Comparison of ENCODE assay signal across 15 mouse cellular contexts in the genomic region with DNA sequence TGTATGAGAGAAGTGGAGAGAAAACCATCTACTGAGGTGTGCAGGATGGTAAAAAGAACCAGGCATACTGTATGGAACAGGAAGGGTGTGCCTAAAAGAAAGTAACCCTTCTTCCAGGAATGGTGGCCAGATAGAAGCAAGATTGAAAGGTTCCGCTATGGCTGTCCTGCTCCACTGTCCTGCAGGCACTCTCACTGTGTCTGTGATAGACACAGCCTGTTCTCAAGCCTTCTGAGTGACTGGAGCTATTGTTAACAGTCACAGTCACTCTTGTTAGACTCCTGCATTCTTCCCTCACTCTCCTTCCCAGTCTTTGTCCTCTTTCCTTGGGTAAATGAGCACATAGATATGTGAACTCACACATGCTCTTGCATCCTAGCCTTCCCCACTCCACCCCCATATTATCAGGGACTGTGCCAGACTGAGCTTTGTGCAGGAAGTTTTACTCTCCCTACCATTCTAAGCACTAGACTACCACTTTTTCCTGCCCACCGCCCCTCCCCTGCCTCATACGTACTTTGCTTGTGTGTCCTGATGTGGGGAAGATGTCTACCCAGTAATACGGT. TPM values are rescaled to one million over a fixed set of nuclear protein-coding genes. Genes with fewer than 3 reads are reported as not detected.
A peak's percentile ranks its signal among the peaks of the same experiment; 100 is the strongest.
DNase-seq lines count a peak whose midpoint lies in the region; ATAC-seq and TF ChIP-seq lines count a peak whose summit lies in the region.
"Had no signal": no experiment of that assay in that cellular context is flagged by ENCODE, and none has a peak within 500 bp of the region (broad histone marks: within the 10 kb centered on the region; RNA-seq: fewer than 3 reads in every experiment).

No protein-coding gene starts in this region.

- peak overlapping the region; percentile 83; the same call in 1 of the 2 replicates for H3K27ac ChIP-seq in left cerebral cortex, adult 2 months
- H3K27ac ChIP-seq in hindbrain, embryonic 11.5 days (ENCODE audit: low read depth, low read length) = peak overlapping the region; percentile 69
- H3K27ac ChIP-seq in midbrain, postnatal 0 days (ENCODE audit: low read depth, low read length) = no peak overlapping the region
- H3K27ac ChIP-seq: liver, embryonic 13.5 days had no signal

- ATAC-seq in hindbrain, embryonic 11.5 days (ENCODE audit: low FRiP score) = peak; percentile 87
- ATAC-seq in midbrain, postnatal 0 days (ENCODE audit: low FRiP score) = peak; percentile 16; the same call in 1 of the 2 replicates

- no peaks in the 10 kb centered on the region for H3K27me3 ChIP-seq in hindbrain, embryonic 11.5 days (ENCODE audit: control insufficient read depth, insufficient read depth, low read length)
- H3K27me3 ChIP-seq in midbrain, postnatal 0 days (ENCODE audit: insufficient read depth, low read length) = no peaks in the 10 kb centered on the region
- H3K27me3 ChIP-seq: liver, embryonic 13.5 days had no signal

- H3K9me3 ChIP-seq in hindbrain, embryonic 11.5 days (ENCODE audit: control insufficient read depth, low read length) = no peaks in the 10 kb centered on the region
- no peaks in the 10 kb centered on the region for H3K9me3 ChIP-seq in midbrain, postnatal 0 days (ENCODE audit: low read length)
- H3K9me3 ChIP-seq: liver, embryonic 13.5 days had no signal

- 0 out of 2 replicates have a peak overlapping the region, but pooled peaks have one; percentile 13 for H3K9ac ChIP-seq in hindbrain, embryonic 11.5 days (ENCODE audit: low read depth, low read length)
- H3K9ac ChIP-seq in midbrain, postnatal 0 days (replicated peaks; ENCODE audit: low read length, poor library complexity, severe bottlenecking) = no peak overlapping the region
- H3K9ac ChIP-seq: liver, embryonic 13.5 days had no signal

- H3K36me3 ChIP-seq in hindbrain, embryonic 11.5 days (ENCODE audit: control insufficient read depth, insufficient read depth, low read length) = no peaks in the 10 kb centered on the region
- H3K36me3 ChIP-seq in midbrain, postnatal 0 days (ENCODE audit: insufficient read depth, low read length) = no peaks in the 10 kb centered on the region
- H3K36me3 ChIP-seq: liver, embryonic 13.5 days had no signal

- no peak overlapping the region for H3K4me3 ChIP-seq in left cerebral cortex, adult 2 months
- H3K4me3 ChIP-seq in hindbrain, embryonic 11.5 days (ENCODE audit: low read depth, low read length) = no peak overlapping the region
- H3K4me3 ChIP-seq in midbrain, postnatal 0 days (ENCODE audit: low read depth, low read length) = no peak overlapping the region
- H3K4me3 ChIP-seq: liver, embryonic 13.5 days had no signal

- no peak for TF ChIP-seq CTCF in left cerebral cortex, adult 2 months (IDR thresholded peaks at IDR 0.05)
- no peak for TF ChIP-seq CTCF in midbrain, postnatal 0 days (IDR thresholded peaks at IDR 0.05)

- DNase-seq in embryo, embryonic 10 days (ENCODE audit: low spot score) = peak; percentile 27
- DNase-seq in embryo, embryonic 9.5 days (ENCODE audit: extremely low spot score) = no peak
- no peak for DNase-seq in left cerebral cortex, adult 2 months (ENCODE audit: extremely low spot score in 1 of 2, low spot score in 2 of 2)
- DNase-seq in left cerebral cortex, postnatal 14 days (ENCODE audit: low spot score in 2 of 2) = no peak
- DNase-seq in hindbrain, embryonic 11.5 days (ENCODE audit: low spot score) = peak; percentile 33
- no peak for DNase-seq in midbrain, postnatal 0 days (ENCODE audit: low spot score)
- DNase-seq in urinary bladder, postnatal 14 days (ENCODE audit: low spot score) = no peak
- DNase-seq in gastrocnemius, postnatal 4 days (ENCODE audit: low spot score in 2 of 2) = no peak
- DNase-seq: cerebellum, adult 9-10 months; heart, postnatal 10 days; kidney, adult 11 months; kidney, postnatal 4 days; liver, embryonic 13.5 days; lung, postnatal 4 days; right cerebral cortex, postnatal 4 days had no signal

- intact Hi-C loops in left cerebral cortex, adult 2 months (cut with DNase I) = loop anchor here (5.0 kb wide), 1 partner anchor 76 kb away; no protein-coding TSS in a partner anchor
- intact Hi-C loops in left cerebral cortex, postnatal 14 days (cut with DNase I) = no loop called here

- WGBS in hindbrain, embryonic 11.5 days = 41% methylated on average over 4 of the region's 4 CpGs
- WGBS in midbrain, postnatal 0 days = 45% methylated on average over 4 of the region's 4 CpGs

- H3K4me1 ChIP-seq in hindbrain, embryonic 11.5 days (replicated peaks; ENCODE audit: control insufficient read depth, insufficient read depth, low read length) = no peaks in the 10 kb centered on the region
- H3K4me1 ChIP-seq in midbrain, postnatal 0 days (ENCODE audit: insufficient read depth, low read length) = no peaks in the 10 kb centered on the region

- H3K4me2 ChIP-seq in hindbrain, embryonic 11.5 days (replicated peaks; ENCODE audit: low read depth, low read length) = no peak overlapping the region
- no peak overlapping the region for H3K4me2 ChIP-seq in midbrain, postnatal 0 days (ENCODE audit: low read depth, low read length, poor library complexity, severe bottlenecking)
- H3K4me2 ChIP-seq: liver, embryonic 13.5 days had no signal

RNA-seq across cellular contexts. Expression of a gene that starts 48.4 kb away (rescaled TPM):
- total RNA-seq in left cerebral cortex, adult 2 months (2021) = 100 to 1,000 TPM; 105 to 111 TPM
- 10 to 100 TPM; 85.2 to 95.7 TPM for total RNA-seq in left cerebral cortex, postnatal 14 days (2021)
- 4.5 and 4.7 TPM in 2 replicates for polyA plus RNA-seq in hindbrain, embryonic 11.5 days (2014; fragmentation: Nextera tagmentation; extraction: Ambion mirVana)
- 45.0 and 61.2 TPM in 2 replicates for total RNA-seq in midbrain, postnatal 0 days (2014; rRNA removed)
- 5.8 and 5.9 TPM in 2 replicates for polyA plus RNA-seq in midbrain, postnatal 0 days (2015; fragmentation: Nextera tagmentation; extraction: Ambion mirVana)
- total RNA-seq in gastrocnemius, postnatal 4 days (2021) = 1 to 10 TPM; 1.3 to 1.6 TPM

Comparison
In these comparisons a context has a peak if more than half of its experiments do, and no peak if none do; other contexts are left out.
1. DNase-seq: peak in embryo, embryonic 10 days (single experiment) and hindbrain, embryonic 11.5 days (single experiment); none in embryo, embryonic 9.5 days (single experiment), left cerebral cortex, adult 2 months (0 of 2), left cerebral cortex, postnatal 14 days (0 of 2), midbrain, postnatal 0 days (single experiment), urinary bladder, postnatal 14 days (single experiment) and gastrocnemius, postnatal 4 days (0 of 2).
2. RNA of a gene that starts 48.4 kb away (total RNA-seq): 105 to 111 TPM in left cerebral cortex, adult 2 months, 85.2 to 95.7 TPM in left cerebral cortex, postnatal 14 days and 45.0 to 61.2 TPM in midbrain, postnatal 0 days; 1.3 to 1.6 TPM in gastrocnemius, postnatal 4 days; every median in the first group is over 10 times any median in the second.